In the genomic region with DNA sequence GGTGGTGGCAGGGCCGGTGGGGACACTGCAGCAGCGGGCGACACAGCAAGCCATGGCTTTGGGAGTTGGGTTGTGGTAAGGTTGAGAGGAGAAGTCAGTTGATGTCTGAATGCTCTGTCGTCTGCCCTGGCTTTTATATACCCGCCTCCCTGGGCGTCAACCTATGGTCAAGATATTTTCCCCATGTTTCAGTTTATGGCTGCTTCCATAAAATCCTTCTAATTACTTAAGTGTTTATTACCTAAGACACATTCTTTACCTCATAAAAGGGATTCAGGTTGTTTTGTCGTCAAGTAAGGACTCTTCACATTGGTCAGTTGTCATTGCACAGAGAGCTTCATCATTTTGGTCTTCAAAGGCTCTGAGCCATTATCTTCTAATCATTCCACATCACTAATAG, we compare ENCODE assay signal across 23 mouse cellular contexts. TPM values are rescaled to one million over a fixed set of nuclear protein-coding genes. Genes with fewer than 3 reads are reported as not detected.
"Had no signal": no experiment of that assay in that cellular context is flagged by ENCODE, and none has a peak within 500 bp of the region (broad histone marks: within the 10 kb centered on the region; RNA-seq: fewer than 3 reads in every experiment).

A gene (minus strand): TSS at position 101 of the 400 bp plus-strand sequence.

- H3K4me1 ChIP-seq: neural tube, embryonic 13.5 days; neural tube, embryonic 15.5 days; stomach, embryonic 15.5 days had no signal

- H3K4me3 ChIP-seq: neural tube, embryonic 13.5 days; neural tube, embryonic 15.5 days; stomach, embryonic 15.5 days had no signal

- H3K9ac ChIP-seq: neural tube, embryonic 13.5 days; neural tube, embryonic 15.5 days; stomach, embryonic 15.5 days had no signal

- H3K4me2 ChIP-seq: neural tube, embryonic 13.5 days; neural tube, embryonic 15.5 days; stomach, embryonic 15.5 days had no signal

- H3K36me3 ChIP-seq: neural tube, embryonic 13.5 days; neural tube, embryonic 15.5 days; stomach, embryonic 15.5 days had no signal

- H3K27me3 ChIP-seq: neural tube, embryonic 13.5 days; neural tube, embryonic 15.5 days; stomach, embryonic 15.5 days had no signal

- DNase-seq: retina, postnatal 1 day; right cerebral cortex, adult 18-20 months; right cerebral cortex, postnatal 14 days; right cerebral cortex, postnatal 25 days; right cerebral cortex, postnatal 4 days; spleen, adult 18-20 months; thymus, adult 18-20 months; thymus, adult 2 months; thymus, postnatal 14 days; thymus, postnatal 25 days; thymus, postnatal 36 days; thymus, postnatal 4 days had no signal

- H3K27ac ChIP-seq: neural tube, embryonic 13.5 days; neural tube, embryonic 15.5 days; stomach, embryonic 15.5 days; stomach, postnatal 0 days had no signal

- H3K9me3 ChIP-seq: neural tube, embryonic 13.5 days; neural tube, embryonic 15.5 days; stomach, embryonic 15.5 days had no signal

RNA-seq across cellular contexts. Expression of the gene that starts here (rescaled TPM):
- total RNA-seq: neutrophil, adult 5-6 weeks had no signal
- polyA plus RNA-seq: neural tube, embryonic 13.5 days; neural tube, embryonic 14.5 days; neural tube, embryonic 15.5 days; spleen, adult 2 months; stomach, embryonic 14.5 days; stomach, embryonic 15.5 days; stomach, embryonic 16.5 days; stomach, postnatal 0 days; thymus, postnatal 0 days; urinary bladder, adult 2 months had no signal
